Mouse (Mus musculus) limb, embryonic 10.5 days (tissue): ENCODE measurements at regions not wholly inside any gene's neighbourhood (a gene's known extent, or its start where the extent isn't known, plus 50 kb on each side); places are given as distances from the start of the nearest gene placed in this dataset.

ENCODE experiments used
- DNase-seq: peaks from one replicate; pipeline ENCODE4 v3.0.0-alpha.2; 2017; ENCODE audit warnings: low spot score
- H3K27ac ChIP-seq: fragments of 300-500 bp; sonication (generic); 2 replicates; pipeline ENCODE4 v1.5.1; 2016; ENCODE audit warnings: mild to moderate bottlenecking
- H3K27me3 ChIP-seq: fragments of 300-500 bp; sonication (generic); 2 replicates; pipeline ENCODE4 v1.6.1; 2016; ENCODE audit warnings: low read depth, mild to moderate bottlenecking; ENCODE audit not compliant: poor library complexity, severe bottlenecking
- H3K36me3 ChIP-seq: fragments of 300-500 bp; sonication (generic); 2 replicates; pipeline ENCODE4 v1.6.1; 2016; ENCODE audit warnings: mild to moderate bottlenecking, moderate library complexity
- H3K4me1 ChIP-seq: fragments of 300-500 bp; sonication (generic); 2 replicates; pipeline ENCODE4 v1.6.1; 2016
- H3K4me3 ChIP-seq: fragments of 300-500 bp; sonication (generic); 2 replicates; pipeline ENCODE4 v1.5.1; 2016; ENCODE audit warnings: mild to moderate bottlenecking, moderate library complexity
- H3K9me3 ChIP-seq: fragments of 300-500 bp; sonication (generic); replicated peaks from 2 replicates; pipeline ENCODE4 v1.6.1; 2016; ENCODE audit warnings: mild to moderate bottlenecking
- WGBS: fragments of 180-500 bp; shearing (Covaris S2); methylation state at CpG from one replicate; pipeline ENCODE4 v1.1.7; 2016; 5-methylcytosine and 5-hydroxymethylcytosine counted together

DNA sequence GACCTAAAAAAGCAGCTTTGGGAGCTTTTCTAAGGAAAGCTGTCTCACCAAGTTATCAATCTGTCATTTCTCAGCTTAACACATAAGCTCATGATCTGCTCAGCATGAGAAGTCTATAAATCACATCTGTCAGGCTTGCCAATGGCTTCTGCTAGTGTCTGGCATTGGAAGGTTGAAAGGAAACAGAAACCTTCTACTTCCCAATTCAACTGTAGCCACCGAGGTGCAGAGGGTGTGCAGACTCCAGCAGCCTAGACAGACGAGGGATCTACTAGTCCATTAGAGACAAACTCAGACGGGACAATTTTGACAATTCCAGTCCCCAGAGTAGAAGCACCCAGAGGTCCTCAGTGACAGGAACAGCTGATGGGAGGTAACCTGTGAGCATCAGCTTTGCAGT lies 103.0 kb downstream of the Nab1 start:
- Histone ChIP-seq H3K4me3 (no peak overlapping the region), H3K27ac (no peak overlapping the region), H3K27me3 (no peaks in the 10 kb centered on the region), H3K4me1 (peaks cover 11% of the 10 kb centered on the region), H3K9me3 (no peaks in the 10 kb centered on the region), H3K36me3 (no peaks in the 10 kb centered on the region)
- DNase-seq = no peak
- WGBS = 39% methylated on average over 3 of the region's 3 CpGs

DNA sequence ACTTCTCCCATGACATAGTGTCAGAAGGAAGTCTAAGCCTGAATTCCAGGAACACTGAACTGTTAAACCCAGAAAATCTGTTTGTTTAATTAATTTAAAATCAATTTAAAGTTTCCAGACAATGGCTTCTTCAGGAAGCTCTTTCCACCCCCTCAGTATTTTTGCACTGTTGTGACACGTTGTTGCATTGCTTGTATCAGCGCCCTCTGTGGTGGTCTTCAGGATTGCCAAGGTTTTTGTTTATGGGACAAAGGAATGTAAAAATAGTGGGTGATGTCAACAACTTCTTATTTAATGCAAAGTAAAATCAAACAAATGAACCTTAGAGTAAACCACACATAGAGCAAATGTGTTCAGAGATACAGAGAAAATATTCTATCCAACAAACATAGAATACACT lies 107.5 kb downstream of the Nab1 start:
- Histone ChIP-seq H3K27ac (no peak overlapping the region), H3K27me3 (no peaks in the 10 kb centered on the region), H3K4me1 (peaks cover 11% of the 10 kb centered on the region), H3K9me3 (no peaks in the 10 kb centered on the region), H3K4me3 (no peak overlapping the region), H3K36me3 (no peaks in the 10 kb centered on the region)
- no peak for DNase-seq
- 53% methylated on average over 2 of the region's 2 CpGs for WGBS

DNA sequence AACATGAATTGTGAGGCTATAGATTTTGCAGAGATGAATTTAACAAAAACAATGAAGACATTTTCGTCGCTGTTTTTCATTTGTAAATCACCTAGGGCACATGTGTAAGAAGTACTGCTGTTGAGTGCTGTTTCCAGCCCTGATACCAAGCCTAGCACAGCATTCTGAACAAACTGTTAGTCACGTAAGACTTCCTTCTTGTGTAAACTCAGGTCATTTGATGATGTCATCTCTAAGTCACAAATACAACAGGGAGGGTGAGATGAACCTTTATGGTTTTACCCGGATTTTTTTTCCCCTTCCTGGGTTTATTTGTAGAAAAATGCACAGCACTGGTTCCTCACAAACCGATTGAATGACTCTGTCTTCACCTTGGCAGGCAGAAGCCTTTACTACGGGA lies 111.6 kb downstream of the Nab1 start:
- Histone ChIP-seq H3K4me1 (no peaks in the 10 kb centered on the region), H3K27me3 (no peaks in the 10 kb centered on the region), H3K4me3 (no peak overlapping the region), H3K9me3 (no peaks in the 10 kb centered on the region), H3K27ac (no peak overlapping the region), H3K36me3 (no peaks in the 10 kb centered on the region)
- DNase-seq = no peak
- WGBS = 85% methylated on average over 6 of the region's 6 CpGs

GRCm38 (mm10) chr1:52388118-52388517 lies 112.4 kb downstream of the Nab1 start:
- WGBS = 73% methylated on average over 6 of the region's 6 CpGs
- Histone ChIP-seq H3K4me3 (no peak overlapping the region), H3K9me3 (no peaks in the 10 kb centered on the region), H3K27ac (no peak overlapping the region), H3K27me3 (no peaks in the 10 kb centered on the region), H3K36me3 (no peaks in the 10 kb centered on the region), H3K4me1 (no peaks in the 10 kb centered on the region)
- no peak for DNase-seq

GRCm38 (mm10) chr1:52387062-52387461 lies 113.4 kb downstream of the Nab1 start:
- Histone ChIP-seq H3K9me3 (no peaks in the 10 kb centered on the region), H3K27me3 (no peaks in the 10 kb centered on the region), H3K36me3 (no peaks in the 10 kb centered on the region), H3K4me1 (no peaks in the 10 kb centered on the region), H3K27ac (no peak overlapping the region), H3K4me3 (no peak overlapping the region)
- 92% methylated on average over 3 of the region's 3 CpGs for WGBS
- DNase-seq = no peak

DNA sequence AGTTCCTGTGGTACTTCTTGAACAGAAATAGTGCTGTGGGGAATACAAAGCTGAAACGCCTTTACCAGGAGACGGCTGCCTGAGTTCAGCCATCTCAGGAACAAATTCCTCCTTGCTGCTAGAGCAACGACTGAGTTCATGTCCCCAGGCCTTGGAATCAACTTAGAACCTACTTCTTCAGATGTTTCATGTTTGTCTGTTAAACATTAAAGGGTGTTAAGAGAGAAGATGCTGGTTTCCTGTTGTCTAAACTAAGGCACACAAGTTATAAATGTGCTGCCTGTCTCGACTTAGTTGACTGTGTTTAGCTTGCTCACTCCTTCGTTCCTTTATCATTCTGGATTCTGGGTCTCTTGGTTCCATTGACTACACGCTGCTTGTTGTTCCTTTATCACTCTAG lies 125.2 kb downstream of the Nab1 start:
- H3K27me3 ChIP-seq = no peaks in the 10 kb centered on the region
- WGBS = 87% methylated on average over 6 of the region's 6 CpGs
- DNase-seq = no peak
- no peak overlapping the region for H3K27ac ChIP-seq
- no peaks in the 10 kb centered on the region for H3K9me3 ChIP-seq
- H3K4me3 ChIP-seq = no peak overlapping the region
- no peaks in the 10 kb centered on the region for H3K4me1 ChIP-seq
- H3K36me3 ChIP-seq = no peaks in the 10 kb centered on the region

- Histone ChIP-seq H3K27ac (no peak overlapping the region), H3K4me3 (no peak overlapping the region), H3K36me3 (no peaks in the 10 kb centered on the region), H3K27me3 (no peaks in the 10 kb centered on the region), H3K9me3 (no peaks in the 10 kb centered on the region), H3K4me1 (no peaks in the 10 kb centered on the region)
- 88% methylated on average over 2 of the region's 2 CpGs for WGBS
- no peak for DNase-seq
These were observed 125.8 kb downstream of the Nab1 start for GRCm38 (mm10) chr1:52374666-52375065.

GRCm38 (mm10) chr1:52373817-52374216 lies 126.7 kb downstream of the Nab1 start:
- H3K36me3 ChIP-seq = no peaks in the 10 kb centered on the region
- DNase-seq = no peak
- H3K4me3 ChIP-seq = no peak overlapping the region
- 74% methylated on average over 2 of the region's 2 CpGs for WGBS
- H3K27ac ChIP-seq = no peak overlapping the region
- H3K4me1 ChIP-seq = no peaks in the 10 kb centered on the region
- no peaks in the 10 kb centered on the region for H3K9me3 ChIP-seq
- H3K27me3 ChIP-seq = no peaks in the 10 kb centered on the region

GRCm38 (mm10) chr1:52366386-52366785 lies 133.4 kb upstream of the Gls start:
- WGBS = 75% methylated on average over 7 of the region's 7 CpGs
- no peak for DNase-seq

DNA sequence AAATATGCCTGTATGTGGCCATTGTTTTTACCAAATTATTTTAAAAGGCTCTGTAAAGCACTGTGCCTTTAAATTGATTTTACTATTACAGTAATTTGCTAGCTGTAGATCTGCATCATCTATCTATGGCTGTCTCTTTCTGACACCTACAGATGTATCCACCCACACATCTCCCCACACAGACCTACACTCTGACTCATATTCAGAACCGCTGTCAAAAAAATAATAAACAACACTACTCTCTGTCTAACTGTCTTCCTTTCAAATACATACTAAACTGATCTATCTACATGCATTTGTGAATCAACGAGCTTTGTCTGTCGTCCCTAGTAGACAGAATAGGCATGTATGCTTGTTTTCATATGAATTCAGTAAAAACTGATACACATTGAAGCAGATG lies 130.6 kb upstream of the Gls start:
- Histone ChIP-seq H3K36me3 (no peaks in the 10 kb centered on the region), H3K9me3 (no peaks in the 10 kb centered on the region), H3K27me3 (no peaks in the 10 kb centered on the region), H3K4me3 (no peak overlapping the region), H3K27ac (no peak overlapping the region), H3K4me1 (no peaks in the 10 kb centered on the region)
- 87% methylated on average over 3 of the region's 3 CpGs for WGBS
- DNase-seq = no peak

More at GRCm38 (mm10) chr1:52366386-52366785, 133.4 kb upstream of the Gls start:
- H3K4me3 ChIP-seq = no peak overlapping the region
- no peak overlapping the region for H3K27ac ChIP-seq
- no peaks in the 10 kb centered on the region for H3K4me1 ChIP-seq
- no peaks in the 10 kb centered on the region for H3K27me3 ChIP-seq
- no peaks in the 10 kb centered on the region for H3K36me3 ChIP-seq
- no peaks in the 10 kb centered on the region for H3K9me3 ChIP-seq

DNA sequence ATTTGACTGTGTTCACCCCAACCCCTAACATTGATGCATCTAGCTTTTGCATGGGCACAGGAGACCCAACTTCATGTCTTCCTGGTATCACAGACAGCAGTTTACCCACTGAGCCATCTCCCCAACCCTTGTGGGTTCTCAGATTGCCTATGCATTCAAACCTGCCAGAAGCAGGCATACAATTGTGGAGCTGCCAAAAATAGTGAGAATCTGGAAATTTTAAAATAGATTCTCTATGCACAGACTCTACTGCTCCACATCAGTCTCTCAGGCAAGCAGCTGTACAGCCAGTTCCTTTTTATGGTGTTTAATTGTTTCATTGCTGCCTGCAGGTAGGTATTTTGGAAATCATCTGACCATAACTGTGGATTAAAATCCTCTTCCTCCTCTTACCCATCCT lies 129.9 kb upstream of the Gls start:
- no peaks in the 10 kb centered on the region for H3K36me3 ChIP-seq
- H3K27me3 ChIP-seq = no peaks in the 10 kb centered on the region
- no peak overlapping the region for H3K4me3 ChIP-seq
- H3K27ac ChIP-seq = no peak overlapping the region
- H3K9me3 ChIP-seq = no peaks in the 10 kb centered on the region
- no peaks in the 10 kb centered on the region for H3K4me1 ChIP-seq
- DNase-seq = no peak

DNA sequence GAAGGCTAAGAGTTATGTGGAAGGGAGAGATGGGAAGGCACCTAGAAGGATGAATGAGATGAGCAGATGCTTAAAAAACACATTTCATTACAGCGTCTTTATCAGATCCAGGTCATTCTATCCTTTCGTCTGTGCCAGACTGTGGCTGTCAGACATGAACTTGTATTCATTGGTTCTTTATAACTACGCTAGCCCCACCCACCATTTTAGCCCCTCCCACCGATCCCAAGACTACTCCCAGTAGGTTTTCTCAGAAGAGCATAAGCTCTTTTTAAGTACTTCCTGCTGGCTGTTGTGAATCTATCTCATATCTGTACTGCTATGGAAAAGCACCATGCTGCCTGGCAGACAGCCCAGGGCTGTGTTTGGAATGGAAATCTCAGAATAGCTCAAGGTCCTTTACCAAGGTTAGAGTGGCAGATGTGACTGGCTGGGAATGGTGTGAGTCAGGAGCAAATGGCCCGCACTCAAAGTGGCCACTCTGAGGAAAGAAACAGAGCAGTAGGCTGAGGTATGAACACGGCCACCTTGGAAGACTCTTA lies 121.1 kb upstream of the Gls start:
- no peak for DNase-seq
- WGBS = 88% methylated on average over 6 of the region's 6 CpGs

GRCm38 (mm10) chr1:52342127-52342526 lies 109.1 kb upstream of the Gls start:
- Histone ChIP-seq H3K4me1 (no peaks in the 10 kb centered on the region), H3K27me3 (no peaks in the 10 kb centered on the region), H3K4me3 (no peak overlapping the region), H3K9me3 (no peaks in the 10 kb centered on the region), H3K27ac (no peak overlapping the region), H3K36me3 (no peaks in the 10 kb centered on the region)
- 88% methylated on average over 2 of the region's 2 CpGs for WGBS
- DNase-seq = no peak

More for the DNA sequence above, 121.1 kb upstream of the Gls start:
- Histone ChIP-seq H3K9me3 (no peaks in the 10 kb centered on the region), H3K27ac (no peak overlapping the region), H3K36me3 (no peaks in the 10 kb centered on the region), H3K4me3 (no peak overlapping the region), H3K4me1 (no peaks in the 10 kb centered on the region), H3K27me3 (no peaks in the 10 kb centered on the region)

DNA sequence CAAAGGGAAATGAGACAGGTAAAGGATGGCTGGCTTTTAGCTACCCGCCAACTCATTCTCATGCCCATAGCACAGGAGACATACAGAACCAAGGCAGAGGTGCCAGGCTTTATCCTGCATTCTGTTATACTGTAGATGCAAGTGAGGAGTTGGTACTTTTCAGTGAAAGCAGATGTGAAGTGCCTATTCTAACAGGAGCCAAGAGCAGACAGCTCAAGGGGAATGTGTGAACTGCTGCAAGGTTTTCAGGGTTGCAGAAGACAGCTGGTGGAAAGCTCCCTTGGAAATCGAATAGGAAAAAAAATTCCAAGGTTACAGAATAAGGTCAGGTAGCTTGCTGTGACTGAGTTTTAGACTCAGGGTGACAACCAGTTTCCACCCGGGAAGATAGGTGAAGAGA lies 105.7 kb upstream of the Gls start:
- H3K9me3 ChIP-seq = no peaks in the 10 kb centered on the region
- WGBS = 90% methylated on average over 3 of the region's 3 CpGs

More for the DNA sequence above, 105.7 kb upstream of the Gls start:
- no peak for DNase-seq
- H3K27ac ChIP-seq = no peak overlapping the region
- H3K4me3 ChIP-seq = no peak overlapping the region
- H3K36me3 ChIP-seq = no peaks in the 10 kb centered on the region
- no peaks in the 10 kb centered on the region for H3K4me1 ChIP-seq
- no peaks in the 10 kb centered on the region for H3K27me3 ChIP-seq
